Mouse (Mus musculus): Measurements from ENCODE around the gene Scgn. TPM values are rescaled to one million over a fixed set of nuclear protein-coding genes. Genes with fewer than 3 reads are reported as not detected.

Gene Scgn
- polyA plus RNA-seq, 1 experiment from 2014 or later: 0.37 TPM

DNA sequence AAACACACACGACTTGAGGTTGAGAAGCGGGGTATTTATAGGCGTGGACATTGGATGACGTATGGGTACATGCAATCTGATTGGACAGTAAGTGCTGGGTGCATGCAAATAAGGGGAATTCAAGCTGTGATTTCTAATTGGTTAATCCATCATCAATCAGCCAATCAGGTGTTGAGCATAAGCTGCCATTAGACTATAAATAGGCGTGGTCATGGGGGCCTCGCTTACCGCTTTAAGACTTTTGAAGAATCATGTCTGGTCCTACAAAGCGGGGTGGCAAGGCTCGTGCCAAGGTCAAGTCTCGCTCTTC, 56.8 kb downstream of the Scgn start, which contains the start of gene Hist1h2aa:
TSS of gene Hist1h2aa (plus strand) at position 252 of the 310 bp plus-strand sequence.
- Histone ChIP-seq H3K9ac (replicated peaks) (no peak within 1 kb of the TSS), H3K36me3 (no peaks in the 10 kb centered on the region), H3K27ac (replicated peaks) (no peak within 1 kb of the TSS), H3K27me3 (no peaks in the 10 kb centered on the region), H3K4me3 (no peak within 1 kb of the TSS), H3K4me1 (no peaks in the 10 kb centered on the region), H3K9me3 (0 out of 2 replicates have a peak, but pooled peaks cover 3% of the 10 kb centered on the region), H3K4me2 (replicated peaks) (no peak within 1 kb of the TSS)
- WGBS: 90% methylated on average over 10 of the region's 10 CpGs
- ATAC-seq (ENCODE audit: low FRiP score, low read depth): no peak

DNA sequence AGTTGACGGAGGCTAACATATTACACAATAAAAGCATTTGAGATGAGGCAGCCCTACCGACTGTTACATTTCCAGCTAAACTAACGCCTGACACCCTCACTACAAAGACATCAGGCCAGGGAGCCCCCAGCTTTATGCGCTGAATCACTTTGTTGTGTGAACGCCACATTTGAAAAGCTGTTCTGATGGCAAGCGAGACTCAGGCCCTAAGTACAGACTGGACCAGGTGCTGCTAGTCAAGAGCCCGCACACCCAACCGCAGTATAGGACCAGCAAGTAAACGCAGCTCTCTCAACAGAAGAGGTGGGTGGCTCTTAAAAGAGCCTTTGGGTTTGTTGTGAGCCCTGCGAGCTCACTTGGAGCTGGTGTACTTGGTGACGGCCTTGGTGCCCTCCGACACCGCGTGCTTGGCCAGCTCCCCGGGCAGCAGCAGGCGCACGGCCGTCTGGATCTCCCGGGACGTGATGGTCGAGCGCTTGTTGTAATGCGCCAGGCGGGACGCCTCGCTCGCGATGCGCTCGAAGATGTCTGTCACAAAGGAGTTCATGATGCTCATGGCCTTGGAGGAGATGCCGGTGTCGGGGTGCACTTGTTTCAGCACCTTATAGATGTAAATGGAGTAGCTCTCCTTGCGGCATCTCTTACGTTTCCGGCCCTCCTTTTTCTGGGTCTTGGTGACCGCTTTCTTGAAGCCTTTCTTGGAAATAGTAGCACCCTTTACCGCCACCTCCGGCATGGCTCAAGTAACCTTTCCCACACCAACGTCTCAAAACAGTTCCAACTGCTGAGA, 57.4 kb downstream of the Scgn start, which contains the start of gene Hist1h2ba:
TSS of gene Hist1h2ba (minus strand) at position 736 of the 790 bp plus-strand sequence.
- no peaks in the 10 kb centered on the region for H3K27me3 ChIP-seq
- H3K4me1 ChIP-seq: no peaks in the 10 kb centered on the region
- no peak within 1 kb of the TSS for H3K27ac ChIP-seq (replicated peaks)
- 91% methylated on average over 39 of the region's 39 CpGs for WGBS
- no peak within 1 kb of the TSS for H3K4me3 ChIP-seq
- 0 out of 2 replicates have a peak, but pooled peaks cover 3% of the 10 kb centered on the region for H3K9me3 ChIP-seq
- H3K9ac ChIP-seq (replicated peaks): no peak within 1 kb of the TSS
- H3K36me3 ChIP-seq: no peaks in the 10 kb centered on the region
- H3K4me2 ChIP-seq (replicated peaks): no peak within 1 kb of the TSS
- no peak for ATAC-seq (ENCODE audit: low FRiP score, low read depth)

DNA sequence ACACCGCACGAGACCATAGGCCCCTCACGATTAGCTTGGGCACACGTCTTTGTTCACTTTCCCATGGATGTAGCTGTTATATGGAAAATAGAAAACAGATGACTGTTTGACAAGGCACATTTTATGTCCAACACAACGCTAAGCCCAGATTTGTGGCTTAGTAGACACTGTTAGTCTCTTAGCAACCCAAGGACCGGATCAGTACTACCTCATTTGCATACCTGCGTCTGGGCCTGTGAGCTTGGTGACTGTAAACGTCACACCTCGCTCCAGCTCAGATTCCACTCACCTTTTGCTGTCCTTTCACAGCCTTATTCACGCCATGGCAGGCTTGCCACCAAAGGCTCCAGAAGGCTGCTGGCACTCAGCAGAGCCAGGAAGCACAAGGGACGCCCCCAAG, 60.1 kb downstream of the Scgn start:
- no peak for ATAC-seq (ENCODE audit: low FRiP score, low read depth)

DNA sequence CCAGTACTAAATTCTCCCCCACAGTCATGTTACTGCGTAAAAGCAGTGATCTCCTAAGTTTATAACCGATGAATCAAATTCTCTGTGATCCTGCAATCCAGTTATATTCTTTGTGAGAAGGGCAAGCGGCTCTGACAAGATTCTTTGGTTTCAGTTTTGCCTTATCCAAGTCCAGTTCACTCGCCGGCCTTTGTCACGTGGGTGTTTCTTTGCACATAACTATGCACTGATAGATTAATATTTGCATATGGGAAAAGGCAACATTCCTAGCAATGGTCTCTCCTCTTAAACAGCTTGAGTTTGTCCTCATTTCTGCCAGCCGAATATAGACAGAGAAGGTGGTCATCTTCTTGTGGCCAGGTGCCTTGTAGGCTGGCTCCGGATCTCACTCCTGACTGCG, 60.6 kb downstream of the Scgn start:
- H3K27me3 ChIP-seq: no peaks in the 10 kb centered on the region
- H3K4me2 ChIP-seq (replicated peaks): no peak overlapping the region
- no peaks in the 10 kb centered on the region for H3K4me1 ChIP-seq
- no peak for ATAC-seq (ENCODE audit: low FRiP score, low read depth)
- no peak overlapping the region for H3K4me3 ChIP-seq
- H3K9ac ChIP-seq (replicated peaks): no peak overlapping the region
- 97% methylated on average over 9 of the region's 9 CpGs for WGBS
- no peak overlapping the region for H3K27ac ChIP-seq (replicated peaks)
- H3K9me3 ChIP-seq: 0 out of 2 replicates have a peak, but pooled peaks cover 3% of the 10 kb centered on the region
- no peaks in the 10 kb centered on the region for H3K36me3 ChIP-seq

More for the DNA sequence above, 60.1 kb downstream of the Scgn start:
- H3K4me3 ChIP-seq: no peak overlapping the region
- no peak overlapping the region for H3K9ac ChIP-seq (replicated peaks)
- 0 out of 2 replicates have a peak, but pooled peaks cover 3% of the 10 kb centered on the region for H3K9me3 ChIP-seq
- H3K4me1 ChIP-seq: no peaks in the 10 kb centered on the region
- H3K27ac ChIP-seq (replicated peaks): no peak overlapping the region
- no peaks in the 10 kb centered on the region for H3K36me3 ChIP-seq
- H3K4me2 ChIP-seq (replicated peaks): no peak overlapping the region
- WGBS: 74% methylated on average over 11 of the region's 11 CpGs
- H3K27me3 ChIP-seq: no peaks in the 10 kb centered on the region

- Histone ChIP-seq H3K9ac (replicated peaks) (no peak overlapping the region), H3K27me3 (no peaks in the 10 kb centered on the region)
These were observed 62.4 kb downstream of the Scgn start for GRCm38 (mm10) chr13:23928637-23929036.

GRCm38 (mm10) chr13:23925792-23926191, 65.2 kb downstream of the Scgn start:
- no peak overlapping the region for H3K27ac ChIP-seq (replicated peaks)
- 73% methylated on average over 2 of the region's 2 CpGs for WGBS
- H3K9ac ChIP-seq (replicated peaks): no peak overlapping the region
- no peak overlapping the region for H3K4me3 ChIP-seq
- ATAC-seq (ENCODE audit: low FRiP score, low read depth): no peak
- H3K36me3 ChIP-seq: no peaks in the 10 kb centered on the region
- no peaks in the 10 kb centered on the region for H3K4me1 ChIP-seq
- H3K9me3 ChIP-seq: no peaks in the 10 kb centered on the region
- H3K4me2 ChIP-seq (replicated peaks): no peak overlapping the region
- no peaks in the 10 kb centered on the region for H3K27me3 ChIP-seq

More at GRCm38 (mm10) chr13:23928637-23929036, 62.4 kb downstream of the Scgn start:
- no peak overlapping the region for H3K4me3 ChIP-seq
- H3K4me1 ChIP-seq: no peaks in the 10 kb centered on the region
- no peaks in the 10 kb centered on the region for H3K36me3 ChIP-seq
- H3K9me3 ChIP-seq: no peaks in the 10 kb centered on the region
- WGBS: 78% methylated on average over 3 of the region's 3 CpGs
- no peak for ATAC-seq (ENCODE audit: low FRiP score, low read depth)
- H3K4me2 ChIP-seq (replicated peaks): no peak overlapping the region
- no peak overlapping the region for H3K27ac ChIP-seq (replicated peaks)

DNA sequence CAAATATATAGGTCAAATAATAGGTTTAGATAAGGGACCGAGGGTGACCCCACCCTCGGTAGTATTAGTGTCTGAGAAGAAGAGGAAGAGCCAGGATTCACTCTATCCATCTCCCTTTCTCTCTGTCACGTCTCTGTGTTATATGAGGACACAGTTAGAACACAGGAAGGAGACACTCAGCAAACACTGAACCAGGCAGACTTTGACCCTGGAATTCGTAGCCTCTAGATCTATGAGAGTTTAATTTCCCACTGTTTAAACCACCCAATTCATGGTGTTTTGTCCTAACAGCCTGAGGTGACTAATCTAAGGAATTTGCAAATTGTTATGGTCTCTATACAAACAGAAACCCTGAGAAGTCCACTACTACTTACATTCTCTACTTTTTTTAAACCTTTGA, 73.3 kb downstream of the Scgn start:
- Histone ChIP-seq H3K9ac (replicated peaks) (no peak overlapping the region), H3K27ac (replicated peaks) (no peak overlapping the region), H3K27me3 (no peaks in the 10 kb centered on the region), H3K4me1 (no peaks in the 10 kb centered on the region), H3K9me3 (no peaks in the 10 kb centered on the region), H3K36me3 (no peaks in the 10 kb centered on the region), H3K4me2 (replicated peaks) (no peak overlapping the region), H3K4me3 (no peak overlapping the region)
- WGBS: 78% methylated on average over 4 of the region's 4 CpGs
- no peak for ATAC-seq (ENCODE audit: low FRiP score, low read depth)

- no peaks in the 10 kb centered on the region for H3K9me3 ChIP-seq
- no peaks in the 10 kb centered on the region for H3K4me1 ChIP-seq
- no peak overlapping the region for H3K4me2 ChIP-seq (replicated peaks)
- H3K9ac ChIP-seq (replicated peaks): no peak overlapping the region
- ATAC-seq (ENCODE audit: low FRiP score, low read depth): no peak
- no peak overlapping the region for H3K27ac ChIP-seq (replicated peaks)
- no peaks in the 10 kb centered on the region for H3K27me3 ChIP-seq
- H3K36me3 ChIP-seq: no peaks in the 10 kb centered on the region
- 92% methylated on average over 1 of the region's 1 CpGs for WGBS
- no peak overlapping the region for H3K4me3 ChIP-seq
These were observed 74.9 kb downstream of the Scgn start for GRCm38 (mm10) chr13:23916132-23916531.

DNA sequence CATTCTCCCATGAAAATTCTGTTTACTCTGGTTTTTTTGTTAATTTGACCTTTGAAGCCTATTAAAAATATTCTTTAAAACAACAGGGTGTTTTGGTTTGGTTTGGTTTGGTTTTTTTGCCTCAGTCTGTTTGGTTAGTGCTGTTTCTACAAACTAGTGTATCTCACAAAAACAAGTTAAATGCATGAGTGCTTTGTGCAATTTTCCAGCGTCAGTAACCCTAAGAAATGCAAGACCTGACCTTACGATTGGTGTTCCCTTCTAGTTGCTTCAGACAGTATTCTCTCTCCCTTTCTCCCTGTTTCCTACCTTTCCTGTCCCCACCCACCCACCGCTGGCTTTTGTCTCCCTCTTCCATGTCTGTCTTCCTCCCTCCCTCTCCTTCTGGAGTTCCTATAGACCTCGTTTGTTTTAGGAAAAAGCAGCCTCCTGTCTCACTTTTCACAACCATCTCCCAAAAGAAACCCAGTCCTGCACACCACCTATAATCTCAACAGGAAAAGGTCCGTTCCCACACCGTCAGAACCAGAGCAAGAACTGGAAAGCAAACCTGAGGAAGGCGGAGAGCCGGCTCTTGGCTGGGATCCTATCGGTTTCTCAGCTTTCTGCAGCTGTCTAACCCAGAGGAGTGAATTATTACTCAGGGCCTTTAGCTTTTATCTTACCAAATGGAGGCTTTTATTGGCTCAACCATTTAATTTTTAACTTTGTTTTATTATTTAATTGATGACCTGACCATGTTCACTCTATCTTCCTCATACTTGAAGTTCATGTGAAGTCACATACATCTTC, 76.4 kb downstream of the Scgn start, which contains the start of gene Slc17a4:
TSS of gene Slc17a4 (minus strand) at position 634 of the 792 bp plus-strand sequence.
- Histone ChIP-seq H3K9me3 (no peaks in the 10 kb centered on the region), H3K27ac (replicated peaks) (no peak within 1 kb of the TSS), H3K4me2 (replicated peaks) (no peak within 1 kb of the TSS), H3K4me3 (no peak within 1 kb of the TSS), H3K4me1 (no peaks in the 10 kb centered on the region), H3K36me3 (no peaks in the 10 kb centered on the region), H3K9ac (replicated peaks) (no peak within 1 kb of the TSS), H3K27me3 (no peaks in the 10 kb centered on the region)
- no peak for ATAC-seq (ENCODE audit: low FRiP score, low read depth)
- WGBS: 80% methylated on average over 9 of the region's 9 CpGs

- Histone ChIP-seq H3K27me3 (no peaks in the 10 kb centered on the region), H3K9ac (replicated peaks) (no peak overlapping the region), H3K9me3 (no peaks in the 10 kb centered on the region), H3K4me3 (no peak overlapping the region), H3K27ac (replicated peaks) (no peak overlapping the region), H3K4me1 (no peaks in the 10 kb centered on the region), H3K36me3 (no peaks in the 10 kb centered on the region), H3K4me2 (replicated peaks) (no peak overlapping the region)
- no peak for ATAC-seq (ENCODE audit: low FRiP score, low read depth)
- WGBS: 42% methylated on average over 6 of the region's 6 CpGs
These were observed 77.2 kb downstream of the Scgn start for GRCm38 (mm10) chr13:23913791-23914306.

DNA sequence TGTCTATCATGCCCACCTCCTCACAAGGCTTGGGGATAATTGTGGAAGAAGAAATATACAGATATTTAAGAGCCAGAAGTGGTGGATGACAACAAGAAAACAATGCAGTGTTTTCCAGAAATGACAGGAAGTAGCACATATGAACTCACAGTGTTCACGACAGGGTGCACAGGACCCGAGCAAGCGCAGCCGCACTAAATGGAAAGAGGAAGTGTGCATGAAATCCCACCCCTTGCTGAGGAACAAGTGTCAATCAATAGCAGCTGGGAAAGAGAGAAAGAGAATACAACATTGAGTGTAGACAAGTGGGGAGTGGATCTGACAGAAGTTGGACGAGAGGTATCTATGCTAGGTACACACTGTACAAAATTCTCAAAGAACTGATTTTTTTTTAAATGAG, 79.7 kb downstream of the Scgn start:
- no peak for ATAC-seq (ENCODE audit: low FRiP score, low read depth)
- no peaks in the 10 kb centered on the region for H3K36me3 ChIP-seq
- no peak overlapping the region for H3K4me2 ChIP-seq (replicated peaks)
- H3K4me3 ChIP-seq: no peak overlapping the region
- WGBS: 90% methylated on average over 5 of the region's 5 CpGs
- H3K27ac ChIP-seq (replicated peaks): no peak overlapping the region
- H3K27me3 ChIP-seq: no peaks in the 10 kb centered on the region
- H3K4me1 ChIP-seq: no peaks in the 10 kb centered on the region
- H3K9ac ChIP-seq (replicated peaks): no peak overlapping the region
- no peaks in the 10 kb centered on the region for H3K9me3 ChIP-seq

DNA sequence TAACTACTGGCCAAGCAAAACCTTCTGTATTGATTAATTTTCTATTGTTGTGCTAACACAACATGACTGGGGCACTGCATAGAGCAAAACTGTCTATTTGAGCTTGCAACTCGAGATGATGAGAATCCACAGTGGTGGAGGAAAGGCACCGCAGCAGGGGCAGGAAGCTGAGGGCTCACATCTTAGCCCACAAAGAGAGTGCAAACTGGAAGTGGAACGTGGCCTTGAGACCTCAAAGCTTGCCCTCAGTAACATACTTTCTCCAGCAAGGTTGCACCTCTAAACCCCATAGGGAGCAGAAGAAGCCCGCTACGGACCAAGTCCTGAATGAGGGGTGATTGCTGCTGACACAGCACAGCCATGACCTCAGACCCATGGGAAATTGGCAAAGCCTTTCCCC, 80.9 kb downstream of the Scgn start:
- Histone ChIP-seq H3K9ac (replicated peaks) (no peak overlapping the region), H3K4me3 (no peak overlapping the region), H3K9me3 (no peaks in the 10 kb centered on the region), H3K36me3 (no peaks in the 10 kb centered on the region), H3K4me1 (no peaks in the 10 kb centered on the region), H3K27me3 (no peaks in the 10 kb centered on the region), H3K4me2 (replicated peaks) (no peak overlapping the region), H3K27ac (replicated peaks) (no peak overlapping the region)
- WGBS: 90% methylated on average over 5 of the region's 5 CpGs
- ATAC-seq (ENCODE audit: low FRiP score, low read depth): no peak
